Mouse (Mus musculus): Measurements from ENCODE around the gene Faf2.
A peak's percentile ranks its signal among the peaks of the same experiment; 100 is the strongest.

DNA sequence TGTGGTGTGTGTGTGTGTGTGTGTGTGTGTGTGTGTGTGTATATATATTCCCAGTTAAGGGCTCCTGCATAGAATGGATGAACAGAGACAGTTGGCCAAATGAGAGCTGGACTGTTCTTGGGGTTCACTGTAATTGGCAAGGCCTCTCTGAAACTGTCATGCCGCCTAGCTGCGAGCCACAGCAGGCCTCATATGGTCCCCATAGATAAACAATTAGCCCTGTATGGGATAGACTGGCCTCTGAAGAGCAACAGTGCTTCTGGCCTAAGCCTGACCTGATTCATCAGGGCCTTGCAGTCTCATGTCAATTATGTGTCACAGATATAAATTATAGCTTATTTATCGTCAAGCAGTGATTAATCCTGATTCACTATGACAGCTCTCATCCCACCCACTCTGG, 13.6 kb upstream of the Faf2 start:
- peak; percentile 57; the same call in 2 of the 3 replicates for TF ChIP-seq TAL1 (IDR thresholded peaks at IDR 0.05; ENCODE audit: low read length)
- peak; percentile 58 for TF ChIP-seq GATA1 (IDR thresholded peaks at IDR 0.05; ENCODE audit: low read length)

Measured in erythroblast, embryonic 14.5 days (primary cell).